Mouse (Mus musculus): ENCODE data around the gene Tgm2.

GRCm38 (mm10) chr2:158167496-158168205 is 21.4 kb upstream of the Tgm2 start:
- TF ChIP-seq CTCF (IDR thresholded peaks at IDR 0.05; ENCODE audit: control insufficient read depth, insufficient read depth, insufficient replicate concordance, low read depth, low read length) (no peak), POLR2A (IDR thresholded peaks at IDR 0.05; ENCODE audit: control insufficient read depth, low read depth, low read length) (no peak)

Data from testis, adult 2 months (tissue).